Mouse (Mus musculus): ENCODE measurements at regions not wholly inside any gene's neighbourhood (a gene's known extent, or its start where the extent isn't known, plus 50 kb on each side); places are given as distances from the start of the nearest gene placed in this dataset.

- no peak for TF ChIP-seq CTCF (IDR thresholded peaks at IDR 0.05; ENCODE audit: borderline replicate concordance, control insufficient read depth, extremely low read depth, insufficient read depth, low read length, poor library complexity)
- no peak for TF ChIP-seq POLR2A (IDR thresholded peaks at IDR 0.05; ENCODE audit: control insufficient read depth, extremely low read depth, insufficient read depth, low read length, poor library complexity)
Measured at GRCm38 (mm10) chr7:111412957-111413356, 330.1 kb upstream of the Eif4g2 start.

All from thymus, adult 2 months (tissue).